8 mouse cellular contexts compared by ENCODE assay signal in genomic region chr9:21691862-21692261, GRCm38 (mm10). TPM values are rescaled to one million over a fixed set of nuclear protein-coding genes. Genes with fewer than 3 reads are reported as not detected.
DNase-seq lines count a peak whose midpoint lies in the region; ATAC-seq and TF ChIP-seq lines count a peak whose summit lies in the region.

No protein-coding gene starts in this region.

- no peaks in the 10 kb centered on the region for H3K27me3 ChIP-seq in heart, adult 2 months (ENCODE audit: control insufficient read depth, insufficient read depth, low read length)

- no peaks in the 10 kb centered on the region for H3K79me2 ChIP-seq in heart, adult 2 months (replicated peaks; ENCODE audit: control insufficient read depth, insufficient read depth, low read length)

- TF ChIP-seq CTCF in heart, adult 2 months (IDR thresholded peaks at IDR 0.05): peak; percentile 75

- no peak overlapping the region for H3K27ac ChIP-seq in heart, adult 2 months

- no peaks in the 10 kb centered on the region for H3K4me1 ChIP-seq in heart, adult 2 months (ENCODE audit: control insufficient read depth, insufficient read depth, low read length)

- no peak overlapping the region for H3K4me3 ChIP-seq in heart, adult 2 months

- ATAC-seq in megakaryocyte, adult 5-6 weeks (ENCODE audit: poor library complexity, severe bottlenecking): no peak

- H3K9ac ChIP-seq in heart, adult 2 months (ENCODE audit: low read depth, low read length): no peak overlapping the region

- TF ChIP-seq POLR2A in heart, adult 2 months (IDR thresholded peaks at IDR 0.05; ENCODE audit: insufficient read depth, low read depth, low read length): no peak

- H3K36me3 ChIP-seq in heart, adult 2 months (ENCODE audit: control insufficient read depth, insufficient read depth, low read length): no peaks in the 10 kb centered on the region

- DNase-seq in heart, adult 2 months: peak in 1 of 2 experiments; percentile 39
- no peak for DNase-seq in heart, adult 11 months
- DNase-seq in thymus, postnatal 4 days: peak; percentile 55
- DNase-seq in thymus, adult 18-20 months: no peak
- peak; percentile 24 for DNase-seq in embryo, embryonic 9.5 days (ENCODE audit: extremely low spot score)
- DNase-seq in lung, postnatal 25 days (ENCODE audit: low spot score): peak; percentile 18
- DNase-seq in layer of hippocampus, adult 9-11 months: no peak

- WGBS in heart, adult 2 months: 42% methylated on average over 2 of the region's 2 CpGs

- intact Hi-C loops in heart, adult 2 months (cut with DNase I): loop anchor here (5.0 kb wide), 2 partner anchors 110 to 180 kb away; no protein-coding TSS in a partner anchor

- TF ChIP-seq EP300 in heart, adult 2 months (IDR thresholded peaks at IDR 0.05; ENCODE audit: insufficient read depth, low read depth, low read length): no peak

RNA-seq across cellular contexts. Expression of gene Ldlr, which starts 31.4 kb away (rescaled TPM):
- total RNA-seq in heart, adult 2 months (2021): 1 to 10 TPM; 3.4 to 4.2 TPM
- 7.2 and 10.2 TPM in 2 replicates for polyA plus RNA-seq in heart, adult 2 months (2012; rRNA removed)
- 23.8 and 25.6 TPM in 2 replicates for total RNA-seq in megakaryocyte, adult 5-6 weeks (2015)
- total RNA-seq in megakaryocyte, adult 5-6 weeks (2017): 50.1 and 51.5 TPM in 2 replicates

Comparison
In these comparisons a context has a peak if more than half of its experiments do, and no peak if none do; other contexts are left out.
1. DNase-seq: peak in thymus, postnatal 4 days (single experiment), embryo, embryonic 9.5 days (single experiment) and lung, postnatal 25 days (single experiment); none in heart, adult 11 months (single experiment), thymus, adult 18-20 months (0 of 2) and layer of hippocampus, adult 9-11 months (single experiment).
2. RNA of gene Ldlr, which starts 31.4 kb away (total RNA-seq): 23.8 to 51.5 TPM in megakaryocyte, adult 5-6 weeks; 3.4 to 4.2 TPM in heart, adult 2 months; every median in the first group is over 4 times any median in the second.